Comparison of ENCODE assay signal across 24 mouse cellular contexts in genomic region chr4:137628400-137628799, GRCm38 (mm10). TPM values are rescaled to one million over a fixed set of nuclear protein-coding genes. Genes with fewer than 3 reads are reported as not detected.
"Had no signal": no experiment of that assay in that cellular context is flagged by ENCODE, and none has a peak within 500 bp of the region (broad histone marks: within the 10 kb centered on the region; RNA-seq: fewer than 3 reads in every experiment).

No protein-coding gene starts in this region.

- DNase-seq: kidney, adult 11 months; kidney, adult 9 months; kidney, postnatal 36 days; left cerebral cortex, postnatal 4 days; lung, embryonic 14.5 days; lung, postnatal 14 days; right cerebral cortex, postnatal 4 days; spleen, adult 18-20 months; thymus, adult 2 months; thymus, postnatal 25 days had no signal

- H3K27ac ChIP-seq: kidney, postnatal 0 days; limb, embryonic 15.5 days; liver, embryonic 12.5 days; midbrain, embryonic 12.5 days had no signal

- H3K4me2 ChIP-seq: limb, embryonic 15.5 days; liver, embryonic 12.5 days; lung, embryonic 14.5 days; midbrain, embryonic 12.5 days had no signal

- ATAC-seq: liver, embryonic 12.5 days had no signal

- H3K27me3 ChIP-seq: limb, embryonic 15.5 days; liver, embryonic 12.5 days; megakaryocyte, embryonic 14.5 days; midbrain, embryonic 12.5 days had no signal

- H3K4me3 ChIP-seq: limb, embryonic 15.5 days; liver, embryonic 12.5 days; megakaryocyte, embryonic 14.5 days; midbrain, embryonic 12.5 days had no signal

- H3K9me3 ChIP-seq: limb, embryonic 15.5 days; liver, embryonic 12.5 days; megakaryocyte, embryonic 14.5 days; midbrain, embryonic 12.5 days had no signal

- H3K4me1 ChIP-seq: limb, embryonic 15.5 days; liver, embryonic 12.5 days had no signal

- H3K9ac ChIP-seq: limb, embryonic 15.5 days; liver, embryonic 12.5 days; lung, embryonic 14.5 days; midbrain, embryonic 12.5 days had no signal

RNA-seq across cellular contexts. Expression of gene Ldlrad2, which starts 54.0 kb away (rescaled TPM):
- total RNA-seq: layer of hippocampus, adult 18-20 months; layer of hippocampus, postnatal 14 days; left cerebral cortex, adult 18-20 months; left cerebral cortex, postnatal 10 days; left cerebral cortex, postnatal 4 days; midbrain, postnatal 0 days had no signal
- polyA plus RNA-seq: kidney, postnatal 0 days; liver, embryonic 12.5 days; liver, embryonic 16.5 days; lung, embryonic 14.5 days; macrophage; midbrain, embryonic 12.5 days; neural tube, embryonic 14.5 days; stomach, embryonic 14.5 days; thymus, adult 2 months had no signal
